Mouse (Mus musculus): ENCODE measurements at regions not wholly inside any gene's neighbourhood (a gene's known extent, or its start where the extent isn't known, plus 50 kb on each side); places are given as distances from the start of the nearest gene placed in this dataset.

GRCm38 (mm10) chr8:36318396-36318795 lies 552.8 kb downstream of the Gm19410 start:
- TF ChIP-seq MAFK (IDR thresholded peaks at IDR 0.05; ENCODE audit: borderline replicate concordance, low read depth, low read length): no peak
- TF ChIP-seq MAX (IDR thresholded peaks at IDR 0.05; ENCODE audit: low read length): no peak
- TF ChIP-seq POLR2AphosphoS5 (IDR thresholded peaks at IDR 0.05; ENCODE audit: borderline replicate concordance, low read depth, low read length): no peak
- TF ChIP-seq EP300 (IDR thresholded peaks at IDR 0.05; ENCODE audit: low read depth in 1 of 2, low read length in 2 of 2): no peak
- no peak for TF ChIP-seq GABPA (IDR thresholded peaks at IDR 0.05; ENCODE audit: low read depth, low read length)
- no peak for TF ChIP-seq MXI1 (IDR thresholded peaks at IDR 0.05; ENCODE audit: low read depth, low read length)
- no peak for TF ChIP-seq NELFE (IDR thresholded peaks at IDR 0.05; ENCODE audit: low read depth, low read length)
- TF ChIP-seq HCFC1 (IDR thresholded peaks at IDR 0.05; ENCODE audit: low read depth, low read length): no peak
- TF ChIP-seq MEF2A (IDR thresholded peaks at IDR 0.05; ENCODE audit: extremely low read depth, insufficient replicate concordance, low read depth, low read length, poor library complexity, severe bottlenecking): no peak
- no peak for TF ChIP-seq ELF1 (IDR thresholded peaks at IDR 0.05; ENCODE audit: low read depth, low read length)
- TF ChIP-seq ZC3H11A (IDR thresholded peaks at IDR 0.05; ENCODE audit: low read depth, low read length): no peak
- TF ChIP-seq SIN3A (IDR thresholded peaks at IDR 0.05; ENCODE audit: low read length): no peak
- TF ChIP-seq TCF12 (IDR thresholded peaks at IDR 0.05; ENCODE audit: low read depth, low read length): no peak
- no peak for TF ChIP-seq ZKSCAN1 (IDR thresholded peaks at IDR 0.05; ENCODE audit: low read depth, low read length)
- no peak for TF ChIP-seq BHLHE40 (IDR thresholded peaks at IDR 0.05; ENCODE audit: borderline replicate concordance, low read depth, low read length)
- no peak for TF ChIP-seq E2F4 (IDR thresholded peaks at IDR 0.05; ENCODE audit: borderline replicate concordance, low read depth, low read length)
- Histone ChIP-seq H3K9me3 (replicated peaks; ENCODE audit: insufficient read depth, low read length) (no peaks in the 10 kb centered on the region), H3K27me3 (ENCODE audit: control insufficient read depth in 1 of 2, insufficient read depth in 2 of 2, low read length in 2 of 2) (no peaks in the 10 kb centered on the region), H3K4me3 (ENCODE audit: control insufficient read depth in 1 of 2, insufficient read depth in 1 of 2, low read depth in 2 of 2, low read length in 2 of 2) (no peak overlapping the region), H3K27ac (ENCODE audit: control insufficient read depth, low read depth, low read length) (no peak overlapping the region), H3K9ac (ENCODE audit: control insufficient read depth, low read depth, low read length, poor library complexity, severe bottlenecking) (no peak overlapping the region), H3K79me2 (ENCODE audit: control insufficient read depth, insufficient read depth, low read length, poor library complexity) (no peaks in the 10 kb centered on the region), H3K36me3 (ENCODE audit: control insufficient read depth in 1 of 2, insufficient read depth in 2 of 2, low read length in 2 of 2) (peaks cover 0 to 2% of the 10 kb centered on the region in 2 experiments; a peak in 1 of 4 replicates), H3K4me1 (ENCODE audit: control insufficient read depth in 1 of 2, insufficient read depth in 2 of 2, low read length in 2 of 2) (peaks cover 5 to 25% of the 10 kb centered on the region in 2 experiments; a peak in 3 of 4 replicates)
- no peak for DNase-seq (ENCODE audit: low read depth, low spot score)

GRCm38 (mm10) chr8:36318884-36319283 lies 553.3 kb downstream of the Gm19410 start:
- H3K9me3 ChIP-seq (replicated peaks; ENCODE audit: insufficient read depth, low read length): no peaks in the 10 kb centered on the region
- peaks cover 0 to 2% of the 10 kb centered on the region in 2 experiments; a peak in 1 of 4 replicates for H3K36me3 ChIP-seq (ENCODE audit: control insufficient read depth in 1 of 2, insufficient read depth in 2 of 2, low read length in 2 of 2)
- no peaks in the 10 kb centered on the region for H3K79me2 ChIP-seq (ENCODE audit: control insufficient read depth, insufficient read depth, low read length, poor library complexity)
- peak overlapping the region in 1 of 2 experiments; percentile 3; a peak in 2 of 4 replicates for H3K4me3 ChIP-seq (ENCODE audit: control insufficient read depth in 1 of 2, insufficient read depth in 1 of 2, low read depth in 2 of 2, low read length in 2 of 2)
- no peak overlapping the region for H3K27ac ChIP-seq (ENCODE audit: control insufficient read depth, low read depth, low read length)
- TF ChIP-seq MYB (IDR thresholded peaks at IDR 0.05; ENCODE audit: low read depth, low read length): no peak
- TF ChIP-seq CHD1 (IDR thresholded peaks at IDR 0.05; ENCODE audit: low read depth, low read length): no peak
- TF ChIP-seq MEF2A (IDR thresholded peaks at IDR 0.05; ENCODE audit: extremely low read depth, insufficient replicate concordance, low read depth, low read length, poor library complexity, severe bottlenecking): no peak
- TF ChIP-seq HCFC1 (IDR thresholded peaks at IDR 0.05; ENCODE audit: low read depth, low read length): no peak
- TF ChIP-seq UBTF (IDR thresholded peaks at IDR 0.05; ENCODE audit: borderline replicate concordance, insufficient read depth, low read depth, low read length): no peak
- H3K4me1 ChIP-seq (ENCODE audit: control insufficient read depth in 1 of 2, insufficient read depth in 2 of 2, low read length in 2 of 2): peaks cover 5 to 25% of the 10 kb centered on the region in 2 experiments; a peak in 3 of 4 replicates
- DNase-seq (ENCODE audit: low read depth, low spot score): no peak
- H3K9ac ChIP-seq (ENCODE audit: control insufficient read depth, low read depth, low read length, poor library complexity, severe bottlenecking): no peak overlapping the region
- no peaks in the 10 kb centered on the region for H3K27me3 ChIP-seq (ENCODE audit: control insufficient read depth in 1 of 2, insufficient read depth in 2 of 2, low read length in 2 of 2)

All from MEL (cell line).